Mouse (Mus musculus): ENCODE data around the gene Arhgef1. TPM values are rescaled to one million over a fixed set of nuclear protein-coding genes. Genes with fewer than 3 reads are reported as not detected.

The Arhgef1 gene
- polyA plus RNA-seq, 1 experiment: 51.4 TPM

- H3ac ChIP-seq (ENCODE audit: control insufficient read depth, insufficient read length): peak within 1 kb of the TSS; percentile 2
- H3K4me3 ChIP-seq: peak within 1 kb of the TSS; percentile 64
- no peaks in the 10 kb centered on the region for H3K27me3 ChIP-seq (ENCODE audit: control insufficient read depth, insufficient read depth, insufficient read length)
- no peaks in the 10 kb centered on the region for H3K79me2 ChIP-seq (ENCODE audit: control insufficient read depth, insufficient read depth)
- TF ChIP-seq POLR2AphosphoS2 (IDR thresholded peaks at IDR 0.05; ENCODE audit: insufficient read length, low read depth) (peak; percentile 75), REST (IDR thresholded peaks at IDR 0.05; ENCODE audit: insufficient read depth, insufficient read length) (no peak), USF1 (IDR thresholded peaks at IDR 0.05; ENCODE audit: low read depth) (peak; percentile 1), E2F4 (IDR thresholded peaks at IDR 0.05; ENCODE audit: insufficient read depth) (no peak), TCF3 (IDR thresholded peaks at IDR 0.05; ENCODE audit: insufficient read length, low read depth) (no peak), SRF (IDR thresholded peaks at IDR 0.05; ENCODE audit: control insufficient read depth, insufficient read length, low read depth) (no peak), CEBPB (IDR thresholded peaks at IDR 0.05; ENCODE audit: insufficient read depth, poor library complexity, severe bottlenecking) (no peak), POLR2A (IDR thresholded peaks at IDR 0.05; ENCODE audit: insufficient read length, low read depth) (peak; percentile 79)
- H3K4me2 ChIP-seq (ENCODE audit: low read depth): peak within 1 kb of the TSS; percentile 92
- no peaks in the 10 kb centered on the region for H3K36me3 ChIP-seq (ENCODE audit: control insufficient read depth, insufficient read depth)
These were observed 69.5 kb downstream of the Arhgef1 start, which contains the start of gene Rabac1 for GRCm38 (mm10) chr7:24971972-24972893. TSS of gene Rabac1 (minus strand) at chr7:24972754.

- H3K36me3 ChIP-seq (ENCODE audit: control insufficient read depth, insufficient read depth): no peaks in the 10 kb centered on the region
- H3K4me3 ChIP-seq: no peak overlapping the region
- no peak overlapping the region for H3K4me2 ChIP-seq (ENCODE audit: low read depth)
- no peaks in the 10 kb centered on the region for H3K79me2 ChIP-seq (ENCODE audit: control insufficient read depth, insufficient read depth)
- H3ac ChIP-seq (ENCODE audit: control insufficient read depth, insufficient read length): no peak overlapping the region
- peaks cover 6% of the 10 kb centered on the region for H3K27me3 ChIP-seq (ENCODE audit: control insufficient read depth, insufficient read depth, insufficient read length)
- TF ChIP-seq CEBPB (IDR thresholded peaks at IDR 0.05; ENCODE audit: insufficient read depth, poor library complexity, severe bottlenecking) (no peak), TCF12 (IDR thresholded peaks at IDR 0.05; ENCODE audit: insufficient read depth, poor library complexity, severe bottlenecking) (no peak), TCF3 (IDR thresholded peaks at IDR 0.05; ENCODE audit: insufficient read length, low read depth) (no peak), REST (IDR thresholded peaks at IDR 0.05; ENCODE audit: insufficient read depth, insufficient read length) (no peak), MYOG (IDR thresholded peaks at IDR 0.05; ENCODE audit: control insufficient read depth in 1 of 3, insufficient read depth in 1 of 3, insufficient read length in 2 of 3, low read depth in 2 of 3) (no peak), SRF (IDR thresholded peaks at IDR 0.05; ENCODE audit: control insufficient read depth, insufficient read length, low read depth) (no peak)
These were observed 70.5 kb downstream of the Arhgef1 start for GRCm38 (mm10) chr7:24973208-24973607.

GRCm38 (mm10) chr7:24973902-24974301, 71.2 kb downstream of the Arhgef1 start:
- no peak overlapping the region for H3ac ChIP-seq (ENCODE audit: control insufficient read depth, insufficient read length)
- no peak for TF ChIP-seq REST (IDR thresholded peaks at IDR 0.05; ENCODE audit: insufficient read depth, insufficient read length)
- no peak for TF ChIP-seq POLR2A (IDR thresholded peaks at IDR 0.05; ENCODE audit: insufficient read length, low read depth)
- no peak for TF ChIP-seq MAX (IDR thresholded peaks at IDR 0.05; ENCODE audit: low read depth)
- TF ChIP-seq TCF12 (IDR thresholded peaks at IDR 0.05; ENCODE audit: insufficient read depth, poor library complexity, severe bottlenecking): no peak
- TF ChIP-seq TCF3 (IDR thresholded peaks at IDR 0.05; ENCODE audit: insufficient read length, low read depth): no peak
- no peak for TF ChIP-seq SRF (IDR thresholded peaks at IDR 0.05; ENCODE audit: control insufficient read depth, insufficient read length, low read depth)
- no peak for TF ChIP-seq MYOG (IDR thresholded peaks at IDR 0.05; ENCODE audit: control insufficient read depth in 1 of 3, insufficient read depth in 1 of 3, insufficient read length in 2 of 3, low read depth in 2 of 3)
- TF ChIP-seq CEBPB (IDR thresholded peaks at IDR 0.05; ENCODE audit: insufficient read depth, poor library complexity, severe bottlenecking): no peak
- TF ChIP-seq POLR2AphosphoS2 (IDR thresholded peaks at IDR 0.05; ENCODE audit: insufficient read length, low read depth): no peak
- no peak for TF ChIP-seq MYOD1 (IDR thresholded peaks at IDR 0.05; ENCODE audit: control insufficient read depth in 1 of 3, insufficient read length in 2 of 3, low read depth in 2 of 3)
- TF ChIP-seq USF1 (IDR thresholded peaks at IDR 0.05; ENCODE audit: low read depth): no peak
- no peak for TF ChIP-seq E2F4 (IDR thresholded peaks at IDR 0.05; ENCODE audit: insufficient read depth)

GRCm38 (mm10) chr7:24974893-24975595, 72.3 kb downstream of the Arhgef1 start:
- no peaks in the 10 kb centered on the region for H3K79me2 ChIP-seq (ENCODE audit: control insufficient read depth, insufficient read depth)
- no peaks in the 10 kb centered on the region for H3K36me3 ChIP-seq (ENCODE audit: control insufficient read depth, insufficient read depth)
- TF ChIP-seq POLR2A (IDR thresholded peaks at IDR 0.05; ENCODE audit: insufficient read length, low read depth) (no peak), MYOG (IDR thresholded peaks at IDR 0.05; ENCODE audit: control insufficient read depth in 1 of 3, insufficient read depth in 1 of 3, insufficient read length in 2 of 3, low read depth in 2 of 3) (no peak)
- H3ac ChIP-seq (ENCODE audit: control insufficient read depth, insufficient read length): no peak overlapping the region
- H3K4me3 ChIP-seq: no peak overlapping the region
- H3K4me2 ChIP-seq (ENCODE audit: low read depth): no peak overlapping the region
- peaks cover 16% of the 10 kb centered on the region for H3K27me3 ChIP-seq (ENCODE audit: control insufficient read depth, insufficient read depth, insufficient read length)

More at GRCm38 (mm10) chr7:24973902-24974301, 71.2 kb downstream of the Arhgef1 start:
- Histone ChIP-seq H3K4me3 (no peak overlapping the region), H3K4me2 (ENCODE audit: low read depth) (no peak overlapping the region), H3K36me3 (ENCODE audit: control insufficient read depth, insufficient read depth) (no peaks in the 10 kb centered on the region), H3K79me2 (ENCODE audit: control insufficient read depth, insufficient read depth) (no peaks in the 10 kb centered on the region), H3K27me3 (ENCODE audit: control insufficient read depth, insufficient read depth, insufficient read length) (peaks cover 11% of the 10 kb centered on the region)

Other genes starting within 250 kb of the Arhgef1 start
- gene Tex101, start 226.2 kb upstream of the Arhgef1 start, polyA plus RNA-seq (2012; fragmentation: generic; extraction: Trizol): not detected
- not detected for gene BC049730, start 193.7 kb upstream of the Arhgef1 start, polyA plus RNA-seq (2012; fragmentation: generic; extraction: Trizol)
- not detected for gene Gm4763, start 176.0 kb upstream of the Arhgef1 start, polyA plus RNA-seq (2012; fragmentation: generic; extraction: Trizol)
- gene Cd177, start 142.6 kb upstream of the Arhgef1 start, polyA plus RNA-seq (2012; fragmentation: generic; extraction: Trizol): not detected
- not detected for gene Ceacam10, start 125.7 kb upstream of the Arhgef1 start, polyA plus RNA-seq (2012; fragmentation: generic; extraction: Trizol)
- gene Gm9844, start 40.7 kb upstream of the Arhgef1 start, polyA plus RNA-seq (2012; fragmentation: generic; extraction: Trizol): 79.9 TPM
- gene Lypd4, start 33.0 kb upstream of the Arhgef1 start, polyA plus RNA-seq (2012; fragmentation: generic; extraction: Trizol): not detected
- not detected for gene Dmrtc2, start 32.9 kb upstream of the Arhgef1 start, polyA plus RNA-seq (2012; fragmentation: generic; extraction: Trizol)
- gene Rps19, start 18.5 kb upstream of the Arhgef1 start, polyA plus RNA-seq (2012; fragmentation: generic; extraction: Trizol): 1,912 TPM
- 0.12 TPM for gene Cd79a, start 5.5 kb upstream of the Arhgef1 start, polyA plus RNA-seq (2012; fragmentation: generic; extraction: Trizol)
- gene Gm4881, start 41.6 kb downstream of the Arhgef1 start, polyA plus RNA-seq (2012; fragmentation: generic; extraction: Trizol): not detected
- gene Rabac1, start 69.8 kb downstream of the Arhgef1 start, polyA plus RNA-seq (2012; fragmentation: generic; extraction: Trizol): 309 TPM
- 6.6 TPM for gene Atp1a3, start 103.0 kb downstream of the Arhgef1 start, polyA plus RNA-seq (2012; fragmentation: generic; extraction: Trizol)
- gene Grik5, start 169.4 kb downstream of the Arhgef1 start, polyA plus RNA-seq (2012; fragmentation: generic; extraction: Trizol): 14.7 TPM
- 10.8 TPM for gene Zfp574, start 169.7 kb downstream of the Arhgef1 start, polyA plus RNA-seq (2012; fragmentation: generic; extraction: Trizol)